Mouse (Mus musculus): Measurements from ENCODE around the gene Sh2d4b. TPM values are rescaled to one million over a fixed set of nuclear protein-coding genes. Genes with fewer than 3 reads are reported as not detected.
A peak's percentile ranks its signal among the peaks of the same experiment; 100 is the strongest.

Sh2d4b gene
- total RNA-seq, 2 experiments from 2014 or later: 2.4 to 3.7 TPM

DNA sequence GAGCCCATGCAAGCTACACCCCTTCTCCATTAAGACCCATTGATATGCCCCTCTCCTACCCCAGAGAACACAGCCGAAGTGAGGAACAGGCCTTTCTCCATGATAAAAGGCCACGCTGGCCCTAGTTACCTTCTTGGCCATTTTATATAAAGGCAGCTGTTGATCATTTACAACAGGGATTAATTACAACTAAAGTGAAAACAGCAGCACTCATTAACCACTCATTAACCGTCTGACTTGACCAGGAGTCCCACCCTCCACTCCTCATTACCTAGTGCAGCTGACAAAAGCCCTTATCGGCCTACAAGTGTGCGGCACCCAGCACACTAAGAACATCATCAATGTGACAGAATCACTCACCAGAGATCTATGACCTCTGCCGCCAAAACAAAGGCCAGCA, 20.6 kb upstream of the Sh2d4b start:
- intact Hi-C loops (cut with DNase I): no loop called here
- no peak for DNase-seq (ENCODE audit: low spot score in 2 of 2)

DNA sequence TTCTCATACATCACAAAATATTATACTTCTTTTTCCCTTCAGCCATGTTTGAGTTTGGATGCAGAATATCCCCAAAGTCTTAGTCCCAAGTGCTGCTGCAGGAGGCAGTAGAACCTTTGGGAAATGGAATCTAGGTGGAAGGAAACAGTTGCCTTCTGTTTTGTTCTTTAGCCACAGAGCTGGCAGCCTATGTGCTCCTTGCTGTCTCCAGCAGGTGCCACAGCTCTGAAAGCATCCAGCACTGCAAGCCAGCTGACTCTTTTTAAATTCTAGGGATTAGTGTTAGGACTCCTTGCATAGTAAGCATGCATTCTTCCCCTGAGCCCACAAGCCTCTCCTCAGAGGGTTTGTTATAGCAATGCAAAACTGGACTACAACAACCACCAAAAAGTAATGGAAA, 18.5 kb upstream of the Sh2d4b start:
- intact Hi-C loops (cut with DNase I): no loop called here
- no peak for DNase-seq (ENCODE audit: low spot score in 2 of 2)

DNA sequence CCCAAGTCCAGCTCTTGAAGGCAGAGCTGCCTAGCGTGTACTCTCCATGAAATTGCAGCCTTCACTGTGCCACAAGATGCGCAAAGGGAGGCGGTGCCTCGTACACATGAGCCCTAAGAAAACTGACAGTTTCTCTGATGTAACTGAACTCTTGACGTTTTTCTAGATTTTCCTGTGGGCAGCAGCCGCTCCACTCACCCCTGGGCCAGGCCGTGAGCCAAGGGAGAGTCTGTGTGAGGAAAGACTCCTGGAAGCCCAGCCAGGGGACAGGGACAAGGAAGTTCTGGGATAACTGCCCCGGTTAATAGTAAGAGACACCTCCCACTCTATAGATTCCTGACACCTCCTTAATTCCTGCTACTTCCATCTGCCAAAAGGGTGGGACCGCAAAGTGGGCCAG, 15.7 kb upstream of the Sh2d4b start:
- DNase-seq (ENCODE audit: low spot score in 2 of 2): no peak
- intact Hi-C loops (cut with DNase I): no loop called here

DNA sequence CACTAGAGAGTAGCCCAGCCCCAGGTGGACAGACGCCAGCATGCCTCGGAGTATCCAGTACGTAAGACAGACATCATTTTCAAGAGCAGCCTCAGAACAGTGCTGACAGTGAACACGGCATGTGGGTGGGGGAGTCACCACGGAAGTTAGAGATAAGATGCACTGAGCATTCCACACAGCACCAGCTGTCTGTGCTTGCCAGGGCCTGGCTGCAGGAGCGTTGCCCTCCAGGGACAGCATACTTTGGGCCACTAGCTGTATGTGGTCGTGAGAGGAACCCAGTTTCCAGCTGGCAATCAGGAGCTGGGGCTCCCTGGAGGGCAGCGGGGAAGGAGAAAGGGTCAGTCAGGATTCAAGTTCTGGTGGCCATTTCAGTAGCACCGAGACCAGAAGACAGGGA, 13.7 kb upstream of the Sh2d4b start:
- DNase-seq (ENCODE audit: low spot score in 2 of 2): no peak
- intact Hi-C loops (cut with DNase I): no loop called here

DNA sequence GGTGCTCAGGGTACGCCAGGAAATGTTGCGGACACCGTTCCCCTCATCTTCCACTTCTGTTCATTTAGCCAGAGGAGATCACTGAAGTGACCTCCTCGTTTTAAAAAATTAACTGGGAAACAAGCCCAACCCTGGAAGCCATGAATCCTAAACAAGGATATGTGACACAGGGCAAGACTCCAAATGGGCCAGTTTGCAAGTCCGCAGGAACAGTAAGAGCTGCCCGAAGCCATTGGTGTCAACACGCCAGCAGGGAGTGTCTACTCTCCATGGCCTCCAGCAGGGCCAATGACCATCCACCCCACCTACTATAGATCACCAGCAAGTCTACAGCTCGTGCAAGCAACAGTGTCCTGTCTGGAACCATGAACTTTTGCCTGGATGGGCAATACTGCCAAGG, 12.7 kb upstream of the Sh2d4b start:
- intact Hi-C loops (cut with DNase I): no loop called here
- DNase-seq (ENCODE audit: low spot score in 2 of 2): no peak

DNA sequence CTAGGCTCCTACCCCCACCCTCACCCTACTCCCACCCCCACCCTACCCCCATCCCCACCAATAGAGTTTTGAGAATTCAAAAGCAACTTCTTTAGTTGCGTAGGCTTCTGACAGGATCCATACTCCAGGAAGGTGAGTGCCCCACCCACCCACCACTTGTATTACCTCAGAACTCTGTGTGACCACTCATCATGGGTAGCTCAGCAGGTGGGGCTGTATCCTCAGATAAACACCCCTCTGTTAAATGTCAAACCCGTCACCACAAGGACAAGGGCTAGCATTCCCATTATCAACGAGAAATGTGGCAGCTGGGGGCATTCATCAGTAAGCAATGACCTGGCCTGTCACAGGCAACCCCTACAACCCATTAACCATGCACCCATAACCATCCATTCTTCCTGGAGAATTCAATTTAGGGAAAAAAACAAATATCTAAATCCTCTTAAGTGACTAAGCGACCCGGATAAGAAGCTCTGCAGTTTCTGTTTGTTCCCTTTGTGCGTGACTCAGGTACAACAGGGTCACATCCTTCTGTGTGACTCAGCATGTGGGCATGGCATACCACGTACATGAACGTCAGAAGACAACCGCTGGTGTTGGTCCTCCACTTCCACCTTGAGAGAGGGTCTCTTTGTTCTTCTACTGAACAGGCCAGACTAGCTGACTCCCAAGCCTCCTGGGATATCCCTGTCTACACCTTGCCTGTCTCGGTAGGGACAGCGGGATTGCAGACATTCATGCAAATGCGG, 9.4 kb upstream of the Sh2d4b start:
- intact Hi-C loops (cut with DNase I): no loop called here
- DNase-seq (ENCODE audit: low spot score in 2 of 2): no peak

DNA sequence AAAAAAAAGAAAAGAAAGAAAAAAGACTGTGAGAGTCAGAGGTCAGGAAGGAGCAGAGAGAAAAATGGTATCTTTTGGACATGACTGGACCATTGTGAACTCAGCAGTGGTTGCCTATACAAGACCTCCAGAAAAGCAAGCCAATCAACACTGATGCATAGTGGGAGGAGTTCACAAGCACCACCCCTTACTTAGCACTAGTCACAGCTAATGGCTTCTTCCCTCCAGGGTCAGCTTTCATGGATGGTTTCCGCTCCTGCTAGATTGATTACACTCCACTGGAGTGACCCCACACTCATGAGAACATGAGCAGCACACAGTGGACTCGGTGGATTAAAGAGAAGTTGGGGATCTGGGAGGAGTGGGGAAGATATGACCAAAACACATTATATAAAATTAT, 7.2 kb upstream of the Sh2d4b start:
- intact Hi-C loops (cut with DNase I): no loop called here
- DNase-seq (ENCODE audit: low spot score in 2 of 2): no peak

DNA sequence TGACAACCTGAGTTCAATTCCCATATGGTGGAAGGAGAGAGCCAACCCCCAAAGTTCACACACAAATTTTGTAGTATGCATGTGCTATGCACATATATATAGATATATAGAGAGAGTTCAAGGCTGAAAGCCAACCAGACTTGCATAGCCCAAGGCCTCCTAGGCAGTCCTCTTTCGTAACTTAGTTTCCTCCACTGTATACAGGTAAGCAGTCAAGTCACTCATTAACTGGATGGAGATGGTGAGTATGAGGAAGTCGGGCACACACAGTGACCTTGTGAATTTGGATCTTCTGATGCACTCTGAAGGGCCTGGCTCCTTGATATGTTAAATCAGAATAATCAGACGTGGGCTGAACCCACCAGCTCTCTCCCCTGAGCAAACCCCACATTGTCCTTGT, 4.8 kb upstream of the Sh2d4b start:
- no peak for DNase-seq (ENCODE audit: low spot score in 2 of 2)
- intact Hi-C loops (cut with DNase I): loop anchor here (10.0 kb wide), 1 partner anchor 1363 kb away; no protein-coding TSS in a partner anchor

DNA sequence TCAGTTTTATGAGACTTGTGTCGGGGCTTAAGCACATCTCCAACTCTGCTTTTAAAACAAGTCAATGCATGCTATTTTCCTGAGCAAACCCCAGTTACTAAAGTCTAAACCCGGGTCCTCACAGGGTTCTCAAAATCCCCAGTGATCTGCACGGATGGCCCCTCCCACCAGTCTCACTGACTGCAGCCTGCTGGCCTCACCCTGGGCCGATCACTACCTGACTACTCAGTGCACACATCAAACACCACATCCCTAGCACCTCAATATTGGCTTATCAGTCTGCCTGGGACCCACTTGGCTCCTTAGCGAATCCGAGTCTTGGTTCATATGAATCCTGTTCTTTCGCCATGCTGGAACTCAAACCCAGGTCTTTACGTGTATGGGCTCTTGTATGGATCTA, 2.6 kb upstream of the Sh2d4b start:
- intact Hi-C loops (cut with DNase I): loop anchor here (10.0 kb wide), 1 partner anchor 1361 kb away; no protein-coding TSS in a partner anchor
- DNase-seq (ENCODE audit: low spot score in 2 of 2): no peak

DNA sequence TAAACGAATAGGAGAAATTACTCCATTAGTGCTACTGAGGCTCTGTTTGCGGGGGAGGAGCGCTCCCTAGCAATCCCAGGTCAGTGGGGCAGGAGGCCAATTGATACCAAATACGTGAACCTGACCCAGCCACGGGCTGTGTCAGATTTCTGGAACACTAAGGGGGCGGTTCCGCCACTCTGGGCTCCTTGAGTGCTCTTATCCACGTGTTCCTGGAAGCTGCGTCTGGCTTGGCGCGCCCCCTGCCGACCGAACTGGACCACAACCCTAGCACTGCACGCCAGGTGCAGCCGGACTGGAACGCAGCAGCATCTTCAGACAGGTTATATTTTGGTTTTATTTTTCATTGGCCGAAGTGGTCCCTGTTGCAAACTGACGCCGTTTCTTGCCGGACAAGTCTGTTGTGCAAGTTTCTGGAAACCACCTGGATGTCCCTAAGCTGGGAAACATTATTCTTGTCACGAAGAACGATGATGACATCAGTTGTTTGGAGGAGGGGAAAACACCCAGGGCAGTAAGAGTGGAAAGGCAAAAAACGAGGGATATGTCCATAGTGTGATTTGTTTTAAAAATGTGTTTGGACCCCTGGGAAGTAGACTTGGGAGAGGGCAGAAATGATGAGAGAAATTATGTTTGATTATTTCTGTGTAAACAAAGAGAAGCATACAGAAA, 1.6 kb upstream of the Sh2d4b start:
- intact Hi-C loops (cut with DNase I): loop anchor here (10.0 kb wide), 1 partner anchor 1360 kb away; no protein-coding TSS in a partner anchor
- peak; percentile 88 for DNase-seq (ENCODE audit: low spot score in 2 of 2)

DNA sequence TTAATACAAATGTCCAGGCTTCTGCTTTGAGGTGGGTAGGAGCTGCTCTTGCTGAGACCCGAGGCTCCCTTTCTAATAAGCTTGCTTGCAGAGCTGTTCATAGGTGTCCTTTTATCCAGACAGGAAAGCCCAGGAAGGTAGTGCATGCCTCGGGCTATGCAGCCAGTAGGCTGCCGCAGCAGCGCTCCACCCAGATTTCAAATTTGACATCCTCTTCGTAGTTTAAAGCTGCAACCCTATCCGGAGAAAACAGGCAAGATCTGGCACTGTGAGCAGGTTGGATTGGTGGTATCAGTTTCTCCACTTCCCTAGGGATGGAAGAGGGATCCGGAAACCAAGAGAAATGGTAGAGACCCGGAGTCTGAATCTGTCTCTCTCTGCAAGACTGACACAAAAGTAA, 818 bp upstream of the Sh2d4b start:
- no peak for DNase-seq (ENCODE audit: low spot score in 2 of 2)
- intact Hi-C loops (cut with DNase I): loop anchor here (10.0 kb wide), 1 partner anchor 1359 kb away; no protein-coding TSS in a partner anchor

DNA sequence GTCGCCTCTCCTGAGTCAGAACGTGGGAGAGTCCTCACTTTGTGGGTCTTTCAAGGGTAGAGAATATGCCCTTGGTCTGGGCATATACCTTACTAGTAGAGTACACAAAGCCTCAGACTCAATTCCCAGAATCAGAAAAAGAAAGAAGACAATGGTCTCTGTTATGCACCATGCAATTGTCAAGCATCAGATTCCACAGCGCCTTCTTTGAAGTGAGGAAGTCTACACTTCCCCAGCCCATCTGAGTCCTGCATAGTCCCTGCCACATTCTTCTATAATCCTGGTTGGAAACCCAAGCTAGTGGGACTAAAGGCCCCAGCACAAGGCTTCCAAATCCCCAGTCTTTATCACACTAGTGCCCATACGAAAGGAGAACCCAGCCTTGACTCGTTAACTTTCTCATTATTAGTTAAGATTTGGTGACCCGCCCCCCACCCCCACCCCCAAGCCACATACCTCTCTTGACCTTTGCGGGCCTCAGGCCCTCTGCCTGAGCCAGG, 690 bp downstream of the Sh2d4b start:
- intact Hi-C loops (cut with DNase I): loop anchor here (10.0 kb wide), 1 partner anchor 1358 kb away; no protein-coding TSS in a partner anchor
- no peak for DNase-seq (ENCODE audit: low spot score in 2 of 2)

DNA sequence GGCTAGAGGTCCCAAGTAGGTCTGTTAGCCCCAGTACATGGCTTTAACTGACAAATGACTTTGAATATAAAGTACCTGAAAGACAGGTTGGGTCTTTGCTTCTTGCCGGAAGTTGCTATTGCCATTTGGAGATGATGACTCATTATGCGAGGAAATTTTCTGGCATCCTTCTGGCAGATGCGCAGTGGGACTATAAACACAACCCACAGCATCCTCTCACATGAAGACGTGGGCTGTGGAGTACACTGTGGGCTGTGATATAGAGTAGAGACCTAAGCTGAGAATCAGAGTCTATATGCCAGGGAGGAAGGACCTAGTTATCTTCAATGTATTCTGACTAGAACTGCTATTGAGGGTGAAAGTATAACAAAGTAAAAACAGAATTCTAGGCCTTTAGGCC, 1.6 kb downstream of the Sh2d4b start:
- intact Hi-C loops (cut with DNase I): loop anchor here (10.0 kb wide), 1 partner anchor 1357 kb away; no protein-coding TSS in a partner anchor
- DNase-seq (ENCODE audit: low spot score in 2 of 2): no peak

DNA sequence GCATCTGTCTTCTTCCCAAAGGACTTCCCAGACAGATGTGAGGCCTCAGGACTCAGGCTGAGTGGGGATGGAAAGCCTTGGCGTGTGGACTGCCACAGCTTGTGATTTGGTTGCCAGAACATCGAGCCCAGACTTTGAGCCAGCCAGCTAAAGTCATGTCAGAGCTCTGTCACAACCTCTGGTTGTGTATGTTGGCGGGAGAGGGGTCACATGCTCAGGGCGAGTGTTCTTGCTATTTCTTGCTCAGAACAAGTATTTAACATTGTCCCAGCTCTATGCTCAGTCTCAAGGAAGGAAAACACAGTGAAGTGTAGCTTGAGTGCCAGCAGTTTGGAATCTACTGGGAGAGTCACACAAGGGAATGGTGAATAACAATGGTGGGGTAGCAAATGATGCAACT, 3.4 kb downstream of the Sh2d4b start:
- no peak for DNase-seq (ENCODE audit: low spot score in 2 of 2)
- intact Hi-C loops (cut with DNase I): loop anchor here (10.0 kb wide), 1 partner anchor 1355 kb away; no protein-coding TSS in a partner anchor

DNA sequence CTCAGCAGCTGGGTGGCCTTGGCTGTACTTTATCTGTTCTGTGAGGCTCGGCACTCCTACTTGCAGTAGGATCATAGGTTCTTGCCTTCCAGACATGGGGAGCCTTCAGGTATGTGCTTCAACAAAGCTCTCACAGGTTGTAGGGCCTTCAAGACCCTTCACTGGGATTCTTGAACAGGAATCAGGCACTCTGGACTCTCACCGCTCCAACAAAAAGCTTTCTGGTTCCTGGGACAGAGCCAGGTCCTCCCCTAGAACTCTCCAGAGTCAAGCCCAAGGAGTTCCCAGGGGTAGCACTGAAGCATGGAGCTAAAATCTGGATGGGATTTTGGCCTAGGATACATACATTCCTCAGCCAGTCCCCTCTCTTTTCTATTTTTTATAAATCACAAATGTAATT, 3.9 kb downstream of the Sh2d4b start:
- no peak for DNase-seq (ENCODE audit: low spot score in 2 of 2)
- intact Hi-C loops (cut with DNase I): no loop called here

DNA sequence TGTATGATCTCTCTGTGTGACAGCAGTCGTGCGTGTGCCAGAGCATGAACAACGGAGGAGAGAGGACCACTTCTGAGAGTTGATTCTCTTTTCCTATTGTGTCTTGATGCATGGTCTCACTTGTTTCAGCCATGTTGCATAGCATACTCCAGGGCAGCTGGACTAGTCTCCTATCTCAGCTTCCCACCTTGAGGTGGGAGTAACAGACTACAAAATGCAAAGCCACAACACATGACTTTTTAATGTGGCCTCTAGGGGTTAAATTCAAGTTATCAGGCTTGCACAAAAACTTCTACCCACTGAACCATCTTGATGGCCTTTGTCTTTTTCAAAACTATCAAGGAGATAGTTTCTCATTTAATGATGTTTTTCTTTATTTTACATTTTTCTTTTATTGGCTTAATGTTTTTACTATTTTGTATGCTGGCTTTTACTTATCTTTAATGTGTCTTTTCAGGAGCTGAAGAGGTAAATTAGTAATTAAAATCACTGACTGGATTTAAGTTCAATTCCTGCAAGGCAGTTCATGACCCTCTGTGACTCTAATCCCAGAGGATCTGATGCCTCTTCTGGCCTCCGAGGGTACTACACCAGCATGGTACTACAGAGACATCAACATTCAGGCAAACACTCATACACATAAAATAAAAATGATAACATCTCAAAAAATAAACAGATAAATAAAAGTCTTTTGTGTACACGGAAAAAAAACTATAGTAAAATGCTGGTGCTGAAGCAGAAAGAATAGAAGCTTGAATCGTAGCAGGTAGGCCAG, 6.5 kb downstream of the Sh2d4b start:
- no peak for DNase-seq (ENCODE audit: low spot score in 2 of 2)
- intact Hi-C loops (cut with DNase I): no loop called here

DNA sequence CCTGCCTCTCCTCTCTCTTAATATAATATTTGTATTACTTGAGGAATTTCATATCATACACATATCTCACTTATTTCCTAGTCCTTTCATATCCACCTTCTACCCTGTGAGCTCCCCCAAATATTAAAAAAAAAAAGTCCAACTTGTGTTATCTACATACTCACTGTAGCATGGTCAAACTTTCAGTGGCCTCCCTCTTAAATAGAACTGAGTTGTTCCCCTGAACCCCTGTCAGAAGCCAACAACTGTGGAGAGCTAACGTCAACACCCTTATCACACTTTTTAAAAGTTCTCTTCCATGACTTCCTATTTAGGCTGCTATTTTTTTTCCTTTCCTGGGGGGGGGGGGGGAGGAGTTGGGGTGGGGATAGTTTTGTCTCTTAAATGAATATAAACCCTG, 7.3 kb downstream of the Sh2d4b start:
- intact Hi-C loops (cut with DNase I): no loop called here
- DNase-seq (ENCODE audit: low spot score in 2 of 2): no peak

DNA sequence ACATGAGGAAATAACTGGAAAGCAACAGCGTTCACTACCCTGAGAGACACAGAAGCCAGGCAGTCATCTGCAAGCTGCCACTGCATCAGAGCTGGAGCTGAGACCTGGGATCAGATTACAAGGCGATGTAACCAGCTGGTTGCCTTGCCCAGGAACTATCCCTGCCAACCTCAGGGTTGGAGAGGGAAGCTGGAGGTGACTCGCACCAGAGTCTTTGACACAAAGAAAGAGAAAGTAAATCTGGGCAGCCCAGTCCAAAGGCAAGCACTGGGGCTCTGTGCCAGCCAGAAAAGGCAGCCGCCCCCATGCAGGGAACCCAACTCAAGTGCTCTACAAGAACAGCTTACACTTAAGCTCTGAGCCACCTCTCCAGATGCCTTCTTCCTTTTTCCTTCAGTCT, 7.8 kb downstream of the Sh2d4b start:
- DNase-seq (ENCODE audit: low spot score in 2 of 2): peak in 1 of 2 experiments; percentile 27
- intact Hi-C loops (cut with DNase I): no loop called here

DNA sequence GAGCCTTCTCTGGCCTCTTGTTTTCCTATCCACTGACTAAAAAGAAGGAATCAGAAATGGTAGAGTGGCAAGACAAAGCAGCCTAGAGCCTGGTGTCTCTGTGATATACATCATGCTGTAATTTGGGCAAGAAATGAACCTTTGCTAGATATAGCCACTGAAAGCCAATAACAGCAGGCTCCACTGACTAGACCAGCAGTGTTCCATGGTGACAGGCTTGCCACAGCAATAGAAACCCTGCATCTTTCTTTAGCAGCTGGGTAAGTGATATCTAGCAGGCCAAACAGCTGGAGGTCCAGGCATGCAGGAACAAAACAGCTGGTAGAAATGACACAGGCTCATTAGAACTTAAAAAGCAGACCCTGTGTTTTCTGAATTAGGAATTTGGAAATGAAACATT, 18.5 kb downstream of the Sh2d4b start:
- no peak for DNase-seq (ENCODE audit: low spot score in 2 of 2)
- intact Hi-C loops (cut with DNase I): no loop called here

DNA sequence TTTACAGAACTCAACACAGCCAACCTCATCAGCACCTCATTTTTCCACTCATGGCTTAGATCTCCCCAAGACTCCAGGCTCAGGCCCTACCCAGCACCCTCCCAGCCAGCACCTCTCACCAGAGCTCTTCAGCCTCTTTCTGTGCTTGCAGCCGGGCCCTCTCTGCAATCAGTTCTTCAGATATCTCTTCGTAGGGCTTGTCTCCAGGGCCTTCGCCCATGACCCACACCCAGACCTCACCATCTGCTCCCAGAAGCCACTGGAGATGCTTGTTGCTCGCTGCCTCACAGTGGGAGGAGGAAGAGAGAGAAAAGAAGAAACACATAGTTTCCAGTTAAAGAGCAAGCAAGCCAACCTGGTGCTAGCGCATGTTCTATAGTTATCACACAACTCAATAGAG, 19.1 kb downstream of the Sh2d4b start:
- intact Hi-C loops (cut with DNase I): no loop called here
- DNase-seq (ENCODE audit: low spot score in 2 of 2): no peak
